Mouse (Mus musculus) kidney, embryonic 16.5 days (tissue): ENCODE measurements around the gene Pnma5. TPM values are rescaled to one million over a fixed set of nuclear protein-coding genes. Genes with fewer than 3 reads are reported as not detected.

ENCODE experiments used
- ATAC-seq: fragments of 200-750 bp; cut with Nextera tagmentation; 2 replicates; pipeline ENCODE4 v1.8.0; 2017; ENCODE audit warnings: moderate TSS enrichment; ENCODE audit not compliant: low FRiP score, low TSS enrichment
- H3K27ac ChIP-seq: fragments of 300-500 bp; sonication (generic); 2 replicates; pipeline ENCODE4 v1.5.1; 2014; ENCODE audit warnings: low read length
- H3K27me3 ChIP-seq: fragments of 300-500 bp; sonication (generic); 2 replicates; pipeline ENCODE4 v1.6.1; 2014; ENCODE audit warnings: low read length, control low read depth, mixed read lengths; ENCODE audit not compliant: insufficient read depth
- H3K36me3 ChIP-seq: fragments of 300-500 bp; sonication (generic); 2 replicates; pipeline ENCODE4 v1.6.1; 2014; ENCODE audit warnings: low read length, control low read depth, mixed read lengths; ENCODE audit not compliant: insufficient read depth
- H3K4me1 ChIP-seq: fragments of 300-500 bp; sonication (generic); 2 replicates; pipeline ENCODE4 v1.6.1; 2014; ENCODE audit warnings: low read length, control low read depth, mixed read lengths; ENCODE audit not compliant: insufficient read depth
- H3K4me2 ChIP-seq: fragments of 300-500 bp; sonication (generic); replicated peaks from 2 replicates; pipeline ENCODE4 v1.6.1; 2014; ENCODE audit warnings: low read depth, low read length
- H3K4me3 ChIP-seq: fragments of 300-500 bp; sonication (generic); 2 replicates; pipeline ENCODE4 v1.5.1; 2014; ENCODE audit warnings: mild to moderate bottlenecking, low read length
- H3K9ac ChIP-seq: fragments of 300-500 bp; sonication (generic); replicated peaks from 2 replicates; pipeline ENCODE4 v1.6.1; 2014; ENCODE audit warnings: low read length
- H3K9me3 ChIP-seq: fragments of 300-500 bp; sonication (generic); 2 replicates; pipeline ENCODE4 v1.6.1; 2016; ENCODE audit warnings: low read length, control low read depth
- WGBS: fragments of 180-500 bp; shearing (Covaris S2); extraction: QIAGEN DNeasy Blood & Tissue Kit; methylation state at CpG from one replicate; pipeline ENCODE4 v1.1.7; 2014; 5-methylcytosine and 5-hydroxymethylcytosine counted together
- microRNA counts: library from miRNA; unstranded; fragments of <30 nt; microRNA quantifications from one replicate; lab custom pipeline; 2016
- microRNA-seq: library from miRNA; unstranded; fragments of <30 nt; microRNA quantifications from one replicate; pipeline ENCODE4, GENCODE M21; 2016
- polyA plus RNA-seq: library from polyadenylated mRNA; unstranded; fragments of >200 nt; fragmentation: Nextera tagmentation; extraction: Ambion mirVana; gene quantifications from 2 replicates; pipeline ENCODE4 v1.2.1, GENCODE M21; 2015

Pnma5 gene
- polyA plus RNA-seq, 1 experiment from 2014 or later: not detected

DNA sequence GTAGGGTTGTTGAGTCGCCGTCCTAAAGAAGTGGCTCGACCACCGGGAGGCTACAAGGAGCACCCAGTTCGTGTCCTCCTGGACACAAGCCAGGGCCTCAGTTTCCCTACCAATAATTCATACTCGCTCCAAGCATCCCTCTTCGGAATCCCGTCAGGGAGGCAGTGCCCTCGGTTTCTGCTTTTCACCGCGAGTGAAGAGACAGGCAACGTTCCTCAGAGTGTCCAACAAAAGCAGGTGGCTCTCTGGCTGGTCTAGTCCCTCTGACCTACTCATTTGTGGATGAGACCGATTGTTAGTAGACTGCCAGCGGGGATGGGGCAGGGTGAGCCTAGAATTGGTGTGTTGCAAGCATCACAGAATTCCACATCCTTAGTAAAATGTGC, 49.4 kb downstream of the Pnma5 start:
- Histone ChIP-seq H3K4me2 (peak overlapping the region; percentile 62), H3K27ac (no peak overlapping the region), H3K9me3 (no peaks in the 10 kb centered on the region), H3K27me3 (peaks cover 9% of the 10 kb centered on the region; the same call in 1 of the 2 replicates), H3K4me1 (no peaks in the 10 kb centered on the region), H3K36me3 (no peaks in the 10 kb centered on the region), H3K4me3 (peak overlapping the region; percentile 45), H3K9ac (peak overlapping the region; percentile 60)
- 26% methylated on average over 14 of the region's 14 CpGs for WGBS
- no peak for ATAC-seq

DNA sequence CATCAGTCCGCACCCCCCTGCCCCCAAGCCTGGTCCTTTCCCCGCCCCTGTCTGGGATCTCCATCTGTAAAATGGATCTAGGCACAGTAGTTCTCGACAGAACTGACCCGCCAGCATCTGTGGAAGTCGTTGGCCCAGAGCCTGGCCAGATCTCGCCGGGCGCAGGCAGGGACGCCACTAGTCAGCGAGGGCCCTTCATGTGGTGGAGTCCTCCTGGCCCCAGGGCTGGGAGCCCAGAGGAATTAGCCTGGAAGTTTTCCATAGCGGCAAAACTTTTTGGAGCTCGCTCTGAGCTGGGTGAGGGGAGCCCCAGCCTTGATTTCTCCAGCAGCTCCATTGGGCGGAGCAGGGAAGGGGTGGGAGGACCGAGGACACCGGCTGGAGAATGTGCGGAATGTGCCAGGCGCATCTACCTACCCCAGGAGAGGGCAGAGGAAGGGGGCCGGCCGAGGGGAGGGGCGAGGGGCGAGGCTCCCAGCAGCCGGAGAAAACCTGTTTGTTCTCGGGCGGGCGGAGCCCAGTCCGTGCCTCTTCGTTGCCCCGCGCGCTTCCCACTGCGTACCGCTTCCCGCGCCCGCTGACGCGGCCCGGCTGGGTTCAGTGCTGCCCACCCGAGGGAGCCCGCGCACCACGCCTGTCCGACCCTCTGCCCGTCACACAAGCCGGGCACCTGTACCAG, 49.9 kb downstream of the Pnma5 start, which contains the start of gene Zfp185:
Gene Zfp185, plus strand, starts transcription at position 499 of the 679 bp plus-strand sequence.
- peak within 1 kb of the TSS; percentile 62 for H3K4me2 ChIP-seq
- WGBS: 19% methylated on average over 38 of the region's 45 CpGs
- no peaks in the 10 kb centered on the region for H3K9me3 ChIP-seq
- peak within 1 kb of the TSS; percentile 45 for H3K4me3 ChIP-seq
- no peaks in the 10 kb centered on the region for H3K4me1 ChIP-seq
- peak within 1 kb of the TSS; percentile 60 for H3K9ac ChIP-seq
- H3K27me3 ChIP-seq: peaks cover 11% of the 10 kb centered on the region; the same call in 1 of the 2 replicates
- ATAC-seq: peak; percentile 94
- H3K27ac ChIP-seq: 0 out of 2 replicates have a peak within 1 kb of the TSS, but pooled peaks have one; percentile 18
- H3K36me3 ChIP-seq: no peaks in the 10 kb centered on the region

DNA sequence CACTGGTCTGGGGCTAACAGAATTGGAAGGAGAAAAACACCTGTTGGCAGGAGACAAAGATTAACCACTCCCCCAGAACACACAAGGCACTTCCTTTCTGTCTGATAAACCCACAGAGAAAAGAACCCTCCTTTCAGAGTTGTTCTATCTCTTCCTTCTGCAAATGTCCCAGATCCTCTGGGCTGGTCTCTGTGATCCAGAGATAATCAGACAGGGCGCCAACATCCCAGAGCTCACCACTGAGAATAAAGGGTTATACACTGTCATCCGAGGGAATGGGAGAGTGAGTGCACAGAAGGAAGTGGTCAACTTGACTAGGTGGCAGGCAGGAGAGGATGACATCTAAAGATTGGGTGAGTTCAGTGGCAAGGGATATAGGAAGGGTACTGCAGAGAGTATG, 51.3 kb downstream of the Pnma5 start:
- H3K4me3 ChIP-seq: no peak overlapping the region
- no peak overlapping the region for H3K4me2 ChIP-seq
- peaks cover 8% of the 10 kb centered on the region; the same call in 1 of the 2 replicates for H3K27me3 ChIP-seq
- H3K9ac ChIP-seq: no peak overlapping the region
- H3K36me3 ChIP-seq: no peaks in the 10 kb centered on the region
- WGBS: 92% methylated on average over 2 of the region's 2 CpGs
- ATAC-seq: no peak
- H3K4me1 ChIP-seq: no peaks in the 10 kb centered on the region
- no peak overlapping the region for H3K27ac ChIP-seq
- no peaks in the 10 kb centered on the region for H3K9me3 ChIP-seq

MicroRNAs within 50 kb of the gene (microRNA counts, 519-probe panel; counts per million panel counts)
- microRNA mmu-miR-2137 (lab: Ali Mortazavi, UCI): 1,928 counts per million, percentile 50 among the panel's probes with 10 or more counts

Small RNA genes lying within 50 kb of the gene (microRNA-seq; reads per million reads assigned to microRNA genes)
- 0.63 reads per million for gene Mir2137

Other genes with a start within 250 kb of the Pnma5 start
- gene Gabrq, start 211.9 kb downstream of the Pnma5 start, polyA plus RNA-seq: 0.17 and 0.22 TPM in 2 replicates
- 84.4 and 85.0 TPM in 2 replicates for gene Cetn2, start 118.7 kb downstream of the Pnma5 start, polyA plus RNA-seq
- 28.2 and 30.4 TPM in 2 replicates for gene Nsdhl, start 118.5 kb downstream of the Pnma5 start, polyA plus RNA-seq
- gene Zfp185, start 49.8 kb downstream of the Pnma5 start, polyA plus RNA-seq: 7.5 and 7.6 TPM in 2 replicates
- 0.04 and 0.10 TPM in 2 replicates for gene Pnma3, start 27.7 kb upstream of the Pnma5 start, polyA plus RNA-seq
- 0.54 and 0.98 TPM in 2 replicates for gene Xlr4a, start 45.4 kb upstream of the Pnma5 start, polyA plus RNA-seq
- 2.3 and 3.6 TPM in 2 replicates for gene Xlr3a, start 60.0 kb upstream of the Pnma5 start, polyA plus RNA-seq
- gene Gm14685, start 79.9 kb upstream of the Pnma5 start, polyA plus RNA-seq: not detected in 2 replicates
- gene Xlr5b, start 111.7 kb upstream of the Pnma5 start, polyA plus RNA-seq: not detected in 2 replicates
- gene DXBay18, start 112.3 kb upstream of the Pnma5 start, polyA plus RNA-seq: not detected in 2 replicates
- not detected in 2 replicates for gene Spin2d, start 139.9 kb upstream of the Pnma5 start, polyA plus RNA-seq
- gene Xlr3b, start 155.1 kb upstream of the Pnma5 start, polyA plus RNA-seq: 11.8 and 14.0 TPM in 2 replicates
- gene Xlr4b, start 177.2 kb upstream of the Pnma5 start, polyA plus RNA-seq: 0.51 and 1.1 TPM in 2 replicates
- gene F8a, start 191.2 kb upstream of the Pnma5 start, polyA plus RNA-seq: 10.6 and 10.7 TPM in 2 replicates
- not detected in 2 replicates for gene Xlr4c, start 206.0 kb upstream of the Pnma5 start, polyA plus RNA-seq
- not detected in 2 replicates for gene Xlr3c, start 228.3 kb upstream of the Pnma5 start, polyA plus RNA-seq